ENCODE assay signal across 8 mouse cellular contexts in the genomic region with DNA sequence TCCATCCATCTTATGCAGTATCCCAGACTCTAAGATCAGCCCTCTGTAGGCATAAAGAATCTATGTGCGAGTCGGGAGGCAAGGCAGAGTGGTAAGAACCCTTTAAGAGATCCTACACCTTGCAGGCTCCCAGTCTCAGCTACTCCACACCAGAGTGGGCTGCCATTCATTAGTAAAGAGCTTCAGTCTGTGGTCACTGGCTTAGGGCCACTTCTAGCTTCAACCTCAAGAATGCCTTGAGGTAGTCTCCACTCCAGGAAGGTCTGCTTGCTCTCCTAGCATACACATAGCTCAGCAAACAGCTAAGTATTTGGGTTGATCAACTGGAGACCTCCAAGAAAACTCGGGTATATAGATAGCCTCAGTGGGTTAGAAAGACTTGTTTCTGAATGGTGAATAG. TPM values are rescaled to one million over a fixed set of nuclear protein-coding genes. Genes with fewer than 3 reads are reported as not detected.
A peak's percentile ranks its signal among the peaks of the same experiment; 100 is the strongest.
DNase-seq lines count a peak whose midpoint lies in the region; ATAC-seq and TF ChIP-seq lines count a peak whose summit lies in the region.

No protein-coding gene starts in this region.

- TF ChIP-seq CTCF in G1E (IDR thresholded peaks at IDR 0.05; ENCODE audit: low read depth, low read length): no peak
- no peak for TF ChIP-seq CTCF in forebrain, postnatal 0 days (IDR thresholded peaks at IDR 0.05; ENCODE audit: low read depth)

- no peaks in the 10 kb centered on the region for H3K9me3 ChIP-seq in hindbrain, embryonic 10.5 days
- no peaks in the 10 kb centered on the region for H3K9me3 ChIP-seq in hindbrain, embryonic 11.5 days (ENCODE audit: control insufficient read depth, low read length)
- H3K9me3 ChIP-seq in G1E (replicated peaks): no peaks in the 10 kb centered on the region
- H3K9me3 ChIP-seq in forebrain, postnatal 0 days (ENCODE audit: low read length): no peaks in the 10 kb centered on the region

- H3K27ac ChIP-seq in hindbrain, embryonic 10.5 days: peak overlapping the region; percentile 82; the same call in 1 of the 2 replicates
- no peak overlapping the region for H3K27ac ChIP-seq in hindbrain, embryonic 11.5 days (ENCODE audit: low read depth, low read length)
- H3K27ac ChIP-seq in forebrain, postnatal 0 days (ENCODE audit: low read depth, low read length): 0 out of 2 replicates have a peak overlapping the region, but pooled peaks have one; percentile 54

- no peak for ATAC-seq in hindbrain, embryonic 11.5 days (ENCODE audit: low FRiP score)
- ATAC-seq in G1E (ENCODE audit: extremely low read depth, insufficient number of reproducible peaks, low FRiP score, poor library complexity, severe bottlenecking): no peak
- ATAC-seq in forebrain, postnatal 0 days: no peak
- ATAC-seq in megakaryocyte-erythroid progenitor cell, adult 5-6 weeks (replicated peaks; ENCODE audit: low FRiP score, low TSS enrichment, poor library complexity, severe bottlenecking): 0 out of 2 replicates have a peak, but pooled peaks have one; percentile 4

- WGBS in hindbrain, embryonic 10.5 days: 55% methylated on average over 3 of the region's 3 CpGs
- WGBS in hindbrain, embryonic 11.5 days: 54% methylated on average over 3 of the region's 3 CpGs
- 53% methylated on average over 3 of the region's 3 CpGs for whole genome bisulfite sequencing in forebrain, postnatal 0 days

- no peaks in the 10 kb centered on the region for H3K27me3 ChIP-seq in hindbrain, embryonic 10.5 days (ENCODE audit: insufficient read depth, poor library complexity, severe bottlenecking)
- no peaks in the 10 kb centered on the region for H3K27me3 ChIP-seq in hindbrain, embryonic 11.5 days (ENCODE audit: control insufficient read depth, insufficient read depth, low read length)
- peaks cover 4% of the 10 kb centered on the region; the same call in 1 of the 2 replicates for H3K27me3 ChIP-seq in G1E (ENCODE audit: insufficient read depth, low read length)
- no peaks in the 10 kb centered on the region for H3K27me3 ChIP-seq in forebrain, postnatal 0 days (ENCODE audit: insufficient read depth, low read length)

- H3K4me3 ChIP-seq in hindbrain, embryonic 10.5 days: peak overlapping the region; percentile 48; the same call in 1 of the 2 replicates
- H3K4me3 ChIP-seq in hindbrain, embryonic 11.5 days (ENCODE audit: low read depth, low read length): no peak overlapping the region
- peak overlapping the region; percentile 70; the same call in 1 of the 2 replicates for H3K4me3 ChIP-seq in G1E (ENCODE audit: low read depth, low read length)
- no peak overlapping the region for H3K4me3 ChIP-seq in forebrain, postnatal 0 days (ENCODE audit: low read depth, low read length)

- no peak for DNase-seq in hindbrain, embryonic 10.5 days (ENCODE audit: low spot score)
- no peak for DNase-seq in hindbrain, embryonic 11.5 days (ENCODE audit: low spot score)
- no peak for DNase-seq in G1E (ENCODE audit: low spot score)
- no peak for DNase-seq in forebrain, postnatal 0 days
- DNase-seq in ovary, postnatal 10 days (ENCODE audit: low spot score): no peak
- no peak for DNase-seq in left cerebral cortex, adult 18-20 months (ENCODE audit: low spot score in 2 of 2)
- no peak for DNase-seq in frontal cortex, adult 2 months (ENCODE audit: extremely low spot score in 1 of 2, low spot score in 1 of 2)

- no peak overlapping the region for H3K9ac ChIP-seq in hindbrain, embryonic 11.5 days (ENCODE audit: low read depth, low read length)
- H3K9ac ChIP-seq in forebrain, postnatal 0 days: no peak overlapping the region

- H3K36me3 ChIP-seq in hindbrain, embryonic 10.5 days: no peaks in the 10 kb centered on the region
- no peaks in the 10 kb centered on the region for H3K36me3 ChIP-seq in hindbrain, embryonic 11.5 days (ENCODE audit: control insufficient read depth, insufficient read depth, low read length)
- peaks cover 54% of the 10 kb centered on the region for H3K36me3 ChIP-seq in G1E (replicated peaks)
- H3K36me3 ChIP-seq in forebrain, postnatal 0 days (ENCODE audit: insufficient read depth): no peaks in the 10 kb centered on the region

- peaks cover 33% of the 10 kb centered on the region for H3K4me1 ChIP-seq in hindbrain, embryonic 10.5 days (replicated peaks)
- peaks cover 5% of the 10 kb centered on the region; the same call in 1 of the 2 replicates for H3K4me1 ChIP-seq in hindbrain, embryonic 11.5 days (replicated peaks; ENCODE audit: control insufficient read depth, insufficient read depth, low read length)
- peaks cover 82% of the 10 kb centered on the region for H3K4me1 ChIP-seq in G1E (ENCODE audit: insufficient read depth, low read depth, low read length)
- H3K4me1 ChIP-seq in forebrain, postnatal 0 days (ENCODE audit: insufficient read depth): peaks cover 26% of the 10 kb centered on the region

- H3K4me2 ChIP-seq in hindbrain, embryonic 11.5 days (replicated peaks; ENCODE audit: low read depth, low read length): no peak overlapping the region; the same call in 1 of the 2 replicates
- H3K4me2 ChIP-seq in forebrain, postnatal 0 days (ENCODE audit: low read depth): no peak overlapping the region

RNA-seq across cellular contexts. Expression of a gene that starts 19.0 kb away (rescaled TPM):
- polyA plus RNA-seq in hindbrain, embryonic 10.5 days (2016; fragmentation: Nextera tagmentation; extraction: Ambion mirVana): not detected in 2 replicates
- 0.28 TPM in 1 of 2 replicates, not detected in the other for polyA plus RNA-seq in hindbrain, embryonic 11.5 days (2014; fragmentation: Nextera tagmentation; extraction: Ambion mirVana)
- not detected in 2 replicates for total RNA-seq in G1E (2014; fragmentation: Nextera tagmentation)
- total RNA-seq in G1E (2017): not detected in 2 replicates
- polyA plus RNA-seq in G1E (2012): not detected in 2 replicates
- not detected in 2 replicates for total RNA-seq in forebrain, postnatal 0 days (2014; rRNA removed)
- not detected in 2 replicates for polyA plus RNA-seq in forebrain, postnatal 0 days (2015; fragmentation: Nextera tagmentation; extraction: Ambion mirVana)
- total RNA-seq in megakaryocyte-erythroid progenitor cell, adult 5-6 weeks (2014; fragmentation: Nextera tagmentation): not detected in 2 replicates
- 0.15 TPM in 1 of 2 replicates, not detected in the other for total RNA-seq in megakaryocyte-erythroid progenitor cell, adult 5-6 weeks (2017)
- total RNA-seq in left cerebral cortex, adult 18-20 months (2021): not detected
- polyA plus RNA-seq in frontal cortex, adult 2 months (2012; rRNA removed): not detected in 2 replicates

RNA-seq across cellular contexts. Expression of a gene that starts 41.1 kb away (rescaled TPM):
- polyA plus RNA-seq in hindbrain, embryonic 10.5 days (2016; fragmentation: Nextera tagmentation; extraction: Ambion mirVana): 31.7 and 33.4 TPM in 2 replicates
- polyA plus RNA-seq in hindbrain, embryonic 11.5 days (2014; fragmentation: Nextera tagmentation; extraction: Ambion mirVana): 30.4 and 35.4 TPM in 2 replicates
- total RNA-seq in G1E (2014; fragmentation: Nextera tagmentation) (86.9 and 89.5 TPM in 2 replicates), G1E (2017) (14.6 and 16.3 TPM in 2 replicates)
- 57.2 and 68.1 TPM in 2 replicates for polyA plus RNA-seq in G1E (2012)
- total RNA-seq in forebrain, postnatal 0 days (2014; rRNA removed): 25.5 and 32.0 TPM in 2 replicates
- polyA plus RNA-seq in forebrain, postnatal 0 days (2015; fragmentation: Nextera tagmentation; extraction: Ambion mirVana): 24.8 and 32.0 TPM in 2 replicates
- 36.6 and 56.3 TPM in 2 replicates for total RNA-seq in megakaryocyte-erythroid progenitor cell, adult 5-6 weeks (2014; fragmentation: Nextera tagmentation)
- 14.7 and 17.3 TPM in 2 replicates for total RNA-seq in megakaryocyte-erythroid progenitor cell, adult 5-6 weeks (2017)
- total RNA-seq in left cerebral cortex, adult 18-20 months (2021): 100 to 1,000 TPM; 145 to 159 TPM
- polyA plus RNA-seq in frontal cortex, adult 2 months (2012; rRNA removed): 57.6 and 60.4 TPM in 2 replicates

Comparison
In these comparisons a context has a peak if more than half of its experiments do, and no peak if none do; other contexts are left out.
1. H3K4me3 ChIP-seq: peak in hindbrain, embryonic 10.5 days (single experiment) and G1E (single experiment); none in hindbrain, embryonic 11.5 days (single experiment) and forebrain, postnatal 0 days (single experiment).